Mouse (Mus musculus) small intestine, adult 2 months (tissue): ENCODE data around the gene Dab2ip.

Source experiments
- CTCF ChIP-seq: fragments of 200-500 bp; IDR thresholded peaks from 2 replicates; pipeline ENCODE4 v1.5.1; 2012; ENCODE audit warnings: low read depth, mild to moderate bottlenecking, control low read depth, inconsistent platforms, low read length, moderate library complexity, mixed read lengths; ENCODE audit not compliant: insufficient replicate concordance, insufficient read length; ENCODE audit errors: extremely low read depth
- POLR2A ChIP-seq: fragments of 200-500 bp; IDR thresholded peaks from 2 replicates; pipeline ENCODE4 v1.6.1; 2012; ENCODE audit warnings: low read depth, mild to moderate bottlenecking, control low read depth, inconsistent platforms, low read length, moderate library complexity

DNA sequence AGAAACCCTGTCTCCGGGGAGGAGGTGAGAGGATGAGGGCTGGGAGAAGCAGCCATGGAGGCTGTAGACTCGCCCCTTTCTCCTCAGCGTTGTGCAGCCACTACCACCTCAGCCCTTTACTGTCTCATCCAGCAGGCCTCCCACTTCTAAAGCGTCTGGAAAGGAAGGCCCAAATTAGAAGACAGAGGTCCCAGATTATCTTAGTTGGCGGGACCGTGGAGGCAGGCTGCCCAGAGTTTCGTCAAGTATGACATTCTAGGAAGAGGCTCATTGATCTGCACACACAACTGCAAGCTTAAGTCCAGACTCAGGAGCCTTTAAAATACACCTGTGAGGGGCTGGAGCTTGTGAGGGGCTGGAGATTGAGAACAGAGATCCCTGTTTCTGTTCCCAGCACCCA, 84.2 kb downstream of the Dab2ip start:
- TF ChIP-seq CTCF: no peak
- TF ChIP-seq POLR2A: no peak
